In genomic region chr3:69289833-69290232, GRCm38 (mm10) we compare ENCODE assay signal across 9 mouse cellular contexts. TPM values are rescaled to one million over a fixed set of nuclear protein-coding genes. Genes with fewer than 3 reads are reported as not detected.
DNase-seq lines count a peak whose midpoint lies in the region; ATAC-seq lines count a peak whose summit lies in the region.
"Had no signal": no experiment of that assay in that cellular context is flagged by ENCODE, and none has a peak within 500 bp of the region (broad histone marks: within the 10 kb centered on the region; RNA-seq: fewer than 3 reads in every experiment).

No protein-coding gene starts in this region.

- 46% methylated on average over 14 of the region's 14 CpGs for WGBS in neural tube, embryonic 14.5 days

- peak; percentile 72 for ATAC-seq in neural tube, embryonic 14.5 days (ENCODE audit: low read depth)

- H3K4me2 ChIP-seq in neural tube, embryonic 14.5 days (ENCODE audit: low read depth, low read length): peak overlapping the region; percentile 12; the same call in 1 of the 2 replicates

- DNase-seq in cerebellum, adult 8-10 months: peak; percentile 3
- no peak for DNase-seq in cerebellum, adult 11-12 months
- DNase-seq in CD4-positive, CD25-positive, alpha-beta regulatory T cell, adult 2 months (ENCODE audit: low read depth, low spot score): peak; percentile 93
- peak; percentile 18 to 64 for DNase-seq in frontal cortex, adult 2 months (ENCODE audit: extremely low spot score in 1 of 2, low spot score in 1 of 2)
- peak; percentile 7 for DNase-seq in left cerebral cortex, adult 11 months (ENCODE audit: low spot score)
- no peak for DNase-seq in kidney, adult 8-10 months
- no peak for DNase-seq in kidney, postnatal 25 days

- no peaks in the 10 kb centered on the region for H3K9me3 ChIP-seq in neural tube, embryonic 14.5 days (ENCODE audit: control insufficient read depth, low read length)

- no peaks in the 10 kb centered on the region for H3K36me3 ChIP-seq in neural tube, embryonic 14.5 days (ENCODE audit: control insufficient read depth, insufficient read depth, low read length)

- no peaks in the 10 kb centered on the region for H3K4me1 ChIP-seq in neural tube, embryonic 14.5 days (ENCODE audit: control insufficient read depth, insufficient read depth, low read length)

- no peaks in the 10 kb centered on the region for H3K27me3 ChIP-seq in neural tube, embryonic 14.5 days (ENCODE audit: control insufficient read depth, insufficient read depth, low read length)

- H3K4me3 ChIP-seq in neural tube, embryonic 14.5 days (ENCODE audit: low read depth, low read length): no peak overlapping the region

- H3K27ac ChIP-seq in neural tube, embryonic 14.5 days (ENCODE audit: low read depth, low read length): 0 out of 2 replicates have a peak overlapping the region, but pooled peaks have one; percentile 24
- H3K27ac ChIP-seq: macrophage had no signal

- no peak overlapping the region for H3K9ac ChIP-seq in neural tube, embryonic 14.5 days (replicated peaks; ENCODE audit: low read depth, low read length)

RNA-seq across cellular contexts. Expression of gene Ppm1l, which starts 26.8 kb away (rescaled TPM):
- 29.5 and 32.2 TPM in 2 replicates for polyA plus RNA-seq in frontal cortex, adult 2 months (2012; rRNA removed)
- polyA plus RNA-seq in neural tube, embryonic 14.5 days (2014; fragmentation: Nextera tagmentation; extraction: Ambion mirVana): 23.3 and 31.7 TPM in 2 replicates

Comparison
In these comparisons a context has a peak if more than half of its experiments do, and no peak if none do; other contexts are left out.
1. DNase-seq: peak in cerebellum, adult 8-10 months (single experiment), CD4-positive, CD25-positive, alpha-beta regulatory T cell, adult 2 months (single experiment), frontal cortex, adult 2 months (2 of 2) and left cerebral cortex, adult 11 months (single experiment); none in cerebellum, adult 11-12 months (single experiment), kidney, adult 8-10 months (0 of 2) and kidney, postnatal 25 days (0 of 2).